Mouse (Mus musculus): Measurements from ENCODE around the gene Il17rb.

Il17rb gene

GRCm38 (mm10) chr14:30016666-30017065 is 8.0 kb upstream of the Il17rb start:
- in situ Hi-C loops (cut with MseI, MboI): no loop called here

- in situ Hi-C loops (cut with MseI, MboI): no loop called here
These were observed 6.3 kb upstream of the Il17rb start for GRCm38 (mm10) chr14:30015008-30015407.

GRCm38 (mm10) chr14:30014487-30014886 is 5.8 kb upstream of the Il17rb start:
- in situ Hi-C loops (cut with MseI, MboI): no loop called here

GRCm38 (mm10) chr14:30011886-30012560 is 3.3 kb upstream of the Il17rb start:
- in situ Hi-C loops (cut with MseI, MboI): no loop called here

- in situ Hi-C loops (cut with MseI, MboI): no loop called here
These were observed 1.3 kb upstream of the Il17rb start for GRCm38 (mm10) chr14:30009864-30010560.

- in situ Hi-C loops (cut with MseI, MboI): no loop called here
These were observed 9.3 kb downstream of the Il17rb start for GRCm38 (mm10) chr14:29999475-29999811.

GRCm38 (mm10) chr14:29998747-29999474 is 9.8 kb downstream of the Il17rb start:
- in situ Hi-C loops (cut with MseI, MboI): no loop called here

GRCm38 (mm10) chr14:29997345-29997744 is 11.4 kb downstream of the Il17rb start:
- in situ Hi-C loops (cut with MseI, MboI): no loop called here

- in situ Hi-C loops (cut with MseI, MboI): no loop called here
These were observed 12.5 kb downstream of the Il17rb start for GRCm38 (mm10) chr14:29996000-29996751.

GRCm38 (mm10) chr14:29994976-29995375 is 13.7 kb downstream of the Il17rb start:
- in situ Hi-C loops (cut with MseI, MboI): no loop called here

GRCm38 (mm10) chr14:29988337-29988736 is 20.4 kb downstream of the Il17rb start:
- in situ Hi-C loops (cut with MseI, MboI): no loop called here

GRCm38 (mm10) chr14:29987739-29988138 is 21.0 kb downstream of the Il17rb start:
- in situ Hi-C loops (cut with MseI, MboI): no loop called here

- in situ Hi-C loops (cut with MseI, MboI): no loop called here
These were observed 21.4 kb downstream of the Il17rb start for GRCm38 (mm10) chr14:29987276-29987675.

GRCm38 (mm10) chr14:29986096-29986495 is 22.6 kb downstream of the Il17rb start:
- in situ Hi-C loops (cut with MseI, MboI): no loop called here

- in situ Hi-C loops (cut with MseI, MboI): no loop called here
These were observed 28.1 kb downstream of the Il17rb start for GRCm38 (mm10) chr14:29980447-29981205.

GRCm38 (mm10) chr14:29978254-29979204 is 30.2 kb downstream of the Il17rb start, which contains the start of gene Actr8:
TSS of gene Actr8 (plus strand) at chr14:29978337.
- in situ Hi-C loops (cut with MseI, MboI): no loop called here

- in situ Hi-C loops (cut with MseI, MboI): no loop called here
These were observed 31.8 kb downstream of the Il17rb start for GRCm38 (mm10) chr14:29976927-29977326.

GRCm38 (mm10) chr14:29971993-29972392 is 36.7 kb downstream of the Il17rb start:
- in situ Hi-C loops (cut with MseI, MboI): no loop called here

- in situ Hi-C loops (cut with MseI, MboI): no loop called here
These were observed 37.2 kb downstream of the Il17rb start for GRCm38 (mm10) chr14:29971446-29971845.
